Mouse (Mus musculus): ENCODE data around the gene Wdr54. TPM values are rescaled to one million over a fixed set of nuclear protein-coding genes. Genes with fewer than 3 reads are reported as not detected.

The Wdr54 gene
- polyA plus RNA-seq, 1 experiment from 2014 or later, result 15.4 TPM

- Histone ChIP-seq H3K27ac (peak overlapping the region; percentile 93), H3K9me3 (no peaks in the 10 kb centered on the region), H3K4me3 (replicated peaks) (peak overlapping the region; percentile 45), H3K9ac (peak overlapping the region; percentile 78), H3K36me3 (replicated peaks) (no peaks in the 10 kb centered on the region), H3K4me1 (peaks cover 48% of the 10 kb centered on the region), H3K4me2 (peak overlapping the region; percentile 70), H3K27me3 (peaks cover 40% of the 10 kb centered on the region)
- under 1% methylated on average over 23 of the region's 26 CpGs for WGBS
- ATAC-seq (ENCODE audit: low FRiP score), result peak; percentile 71
Observed at GRCm38 (mm10) chr6:83136881-83137575, 19.2 kb downstream of the Wdr54 start.

DNA sequence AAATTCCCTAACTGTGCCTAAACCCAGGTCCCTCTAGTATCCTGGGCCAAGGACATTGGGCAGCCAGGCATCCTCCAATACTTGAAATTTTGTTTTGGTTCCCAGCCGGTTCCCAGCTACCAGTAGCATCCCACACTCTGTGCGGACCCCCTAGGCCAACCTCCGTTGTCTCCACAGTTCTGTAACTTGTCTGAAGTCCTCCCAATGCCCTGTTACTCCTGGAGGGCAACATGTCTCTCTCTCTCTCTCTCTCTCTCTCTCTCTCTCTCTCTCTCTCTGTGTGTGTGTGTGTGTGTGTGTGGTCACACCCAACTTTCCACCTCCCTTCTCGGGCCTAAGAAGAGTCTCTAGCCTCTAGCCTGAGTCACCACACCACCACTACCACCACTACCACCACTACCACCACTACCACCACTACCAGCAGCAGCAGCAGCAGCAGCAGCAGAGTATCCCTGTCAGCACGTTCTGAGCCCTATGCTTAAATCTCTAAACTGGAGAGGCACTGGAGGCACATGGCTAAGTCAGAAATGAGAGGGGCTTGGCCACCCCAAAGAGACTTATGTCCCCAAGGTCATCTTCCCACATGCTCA lies 19.8 kb downstream of the Wdr54 start:
- Histone ChIP-seq H3K4me3 (replicated peaks) (peak overlapping the region; percentile 45), H3K4me1 (peaks cover 43% of the 10 kb centered on the region), H3K9me3 (no peaks in the 10 kb centered on the region), H3K27ac (peak overlapping the region; percentile 93), H3K9ac (peak overlapping the region; percentile 78), H3K36me3 (replicated peaks) (no peaks in the 10 kb centered on the region), H3K27me3 (peaks cover 33% of the 10 kb centered on the region), H3K4me2 (peak overlapping the region; percentile 70)
- peak; percentile 7; the same call in 1 of the 2 replicates for ATAC-seq (ENCODE audit: low FRiP score)
- 7% methylated on average over 5 of the region's 5 CpGs for WGBS

GRCm38 (mm10) chr6:83135571-83136161 lies 20.5 kb downstream of the Wdr54 start:
- H3K4me2 ChIP-seq, result peak overlapping the region; percentile 70
- peaks cover 26% of the 10 kb centered on the region for H3K27me3 ChIP-seq
- peak overlapping the region; percentile 45 for H3K4me3 ChIP-seq (replicated peaks)
- H3K36me3 ChIP-seq (replicated peaks), result no peaks in the 10 kb centered on the region
- peaks cover 43% of the 10 kb centered on the region for H3K4me1 ChIP-seq
- ATAC-seq (ENCODE audit: low FRiP score), result no peak
- no peak overlapping the region for H3K27ac ChIP-seq
- H3K9ac ChIP-seq, result peak overlapping the region; percentile 78
- 5% methylated on average over 37 of the region's 37 CpGs for WGBS
- H3K9me3 ChIP-seq, result no peaks in the 10 kb centered on the region

DNA sequence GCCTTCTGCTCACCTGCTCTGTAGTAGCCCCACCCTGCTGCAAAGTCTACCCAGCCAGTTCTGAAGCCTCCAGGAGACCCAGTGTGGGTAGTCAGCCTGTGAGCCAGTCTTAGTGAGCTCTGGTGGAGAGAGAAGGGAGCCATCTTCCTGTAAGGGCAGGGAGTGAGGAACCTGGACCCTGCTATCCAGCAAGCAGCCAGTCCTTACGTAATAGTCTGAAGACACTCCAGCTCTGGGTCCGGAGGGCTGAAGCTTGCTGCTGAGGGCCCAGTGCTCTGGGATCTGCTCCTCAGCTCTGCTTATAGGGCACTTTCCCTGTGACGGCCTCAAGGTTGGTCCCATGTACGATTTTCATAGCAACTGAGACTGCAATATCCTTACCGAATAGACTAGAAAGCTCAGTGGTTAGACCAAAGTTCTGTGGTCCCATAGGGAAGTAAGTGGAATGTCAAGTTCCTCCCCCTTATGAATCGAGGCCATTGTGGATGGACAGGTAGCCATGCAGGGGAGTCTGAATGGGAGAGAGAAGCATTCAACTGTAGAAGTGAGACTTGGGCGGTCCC lies 21.2 kb downstream of the Wdr54 start, which contains the start of gene Rtkn:
Gene Rtkn, plus strand, starts transcription at position 513 of the 563 bp plus-strand sequence.
- ATAC-seq (ENCODE audit: low FRiP score), result no peak
- H3K27me3 ChIP-seq, result peaks cover 26% of the 10 kb centered on the region
- H3K27ac ChIP-seq, result no peak within 1 kb of the TSS
- H3K4me1 ChIP-seq, result peaks cover 41% of the 10 kb centered on the region
- peak within 1 kb of the TSS; percentile 70 for H3K4me2 ChIP-seq
- H3K4me3 ChIP-seq (replicated peaks), result peak within 1 kb of the TSS; percentile 45
- 57% methylated on average over 7 of the region's 7 CpGs for WGBS
- peak within 1 kb of the TSS; percentile 78 for H3K9ac ChIP-seq
- no peaks in the 10 kb centered on the region for H3K36me3 ChIP-seq (replicated peaks)
- no peaks in the 10 kb centered on the region for H3K9me3 ChIP-seq

DNA sequence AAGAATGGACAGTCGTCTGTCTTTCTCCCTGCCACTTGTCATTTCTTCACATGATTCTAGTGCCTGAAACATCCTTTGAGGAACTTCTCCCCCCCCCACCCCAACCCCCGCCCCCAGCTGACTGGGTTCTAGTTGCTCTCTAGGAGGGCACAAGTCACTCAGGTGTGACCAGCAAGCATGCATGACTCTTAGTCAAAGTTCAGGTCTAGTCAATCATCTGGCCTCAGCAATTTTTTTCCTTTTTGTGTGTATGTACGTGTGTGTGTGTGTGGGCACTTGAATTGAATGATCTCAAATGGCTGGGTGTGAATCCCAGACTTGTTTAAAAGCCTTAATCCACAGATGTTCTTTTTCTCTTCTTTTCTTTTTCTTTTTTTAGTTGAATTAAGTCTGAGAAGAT lies 22.0 kb downstream of the Wdr54 start:
- H3K9me3 ChIP-seq, result no peaks in the 10 kb centered on the region
- H3K4me3 ChIP-seq (replicated peaks), result no peak overlapping the region
- no peaks in the 10 kb centered on the region for H3K36me3 ChIP-seq (replicated peaks)
- ATAC-seq (ENCODE audit: low FRiP score), result no peak
- H3K9ac ChIP-seq, result no peak overlapping the region
- H3K27me3 ChIP-seq, result peaks cover 26% of the 10 kb centered on the region
- H3K27ac ChIP-seq, result no peak overlapping the region
- no peak overlapping the region for H3K4me2 ChIP-seq
- peaks cover 38% of the 10 kb centered on the region for H3K4me1 ChIP-seq
- 80% methylated on average over 3 of the region's 3 CpGs for WGBS

GRCm38 (mm10) chr6:83132176-83132919 lies 23.8 kb downstream of the Wdr54 start:
- Histone ChIP-seq H3K4me1 (peaks cover 19% of the 10 kb centered on the region), H3K36me3 (replicated peaks) (no peaks in the 10 kb centered on the region), H3K27ac (no peak overlapping the region), H3K4me3 (replicated peaks) (no peak overlapping the region), H3K9ac (no peak overlapping the region), H3K4me2 (no peak overlapping the region), H3K9me3 (no peaks in the 10 kb centered on the region), H3K27me3 (peaks cover 26% of the 10 kb centered on the region)
- 84% methylated on average over 9 of the region's 9 CpGs for WGBS
- no peak for ATAC-seq (ENCODE audit: low FRiP score)

- no peak overlapping the region for H3K4me2 ChIP-seq
- no peak for ATAC-seq (ENCODE audit: low FRiP score)
- WGBS, result 84% methylated on average over 6 of the region's 6 CpGs
- no peak overlapping the region for H3K27ac ChIP-seq
- H3K9ac ChIP-seq, result no peak overlapping the region
- no peaks in the 10 kb centered on the region for H3K9me3 ChIP-seq
- peaks cover 22% of the 10 kb centered on the region for H3K27me3 ChIP-seq
- no peaks in the 10 kb centered on the region for H3K36me3 ChIP-seq (replicated peaks)
- H3K4me3 ChIP-seq (replicated peaks), result no peak overlapping the region
- H3K4me1 ChIP-seq, result peaks cover 11% of the 10 kb centered on the region
Observed at GRCm38 (mm10) chr6:83131469-83132034, 24.6 kb downstream of the Wdr54 start.

GRCm38 (mm10) chr6:83127419-83127818 lies 28.8 kb downstream of the Wdr54 start:
- H3K4me3 ChIP-seq (replicated peaks), result no peak overlapping the region
- H3K27me3 ChIP-seq, result no peaks in the 10 kb centered on the region
- H3K4me2 ChIP-seq, result no peak overlapping the region
- peaks cover 10% of the 10 kb centered on the region; the same call in 1 of the 2 replicates for H3K36me3 ChIP-seq (replicated peaks)
- H3K4me1 ChIP-seq, result peaks cover 24% of the 10 kb centered on the region
- no peak overlapping the region for H3K27ac ChIP-seq
- WGBS, result 98% methylated on average over 5 of the region's 5 CpGs
- H3K9me3 ChIP-seq, result no peaks in the 10 kb centered on the region
- ATAC-seq (ENCODE audit: low FRiP score), result no peak
- no peak overlapping the region for H3K9ac ChIP-seq

DNA sequence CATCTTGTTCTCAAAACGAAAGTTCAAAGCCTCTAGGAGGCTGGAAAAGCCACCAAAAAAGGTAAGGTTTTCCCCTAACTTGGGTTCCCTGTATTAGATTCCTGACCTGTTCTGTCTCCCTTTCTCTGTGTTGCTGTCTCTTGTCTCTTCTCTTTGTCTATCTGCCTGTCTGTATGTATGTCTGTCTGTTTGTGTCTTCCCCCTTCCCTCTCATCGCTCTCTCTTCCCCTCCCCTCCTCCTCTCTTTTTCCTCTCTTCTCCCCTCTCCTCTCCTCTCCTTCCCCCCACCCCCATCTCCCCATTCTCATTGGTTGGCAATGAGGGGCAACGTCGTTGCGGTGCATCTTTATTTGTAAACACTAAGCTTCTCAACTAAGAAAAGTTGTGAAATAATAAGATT lies 30.9 kb downstream of the Wdr54 start, which contains the start of gene Ino80b:
Gene Ino80b, minus strand, starts transcription at position 101 of the 400 bp plus-strand sequence.
- Histone ChIP-seq H3K4me3 (replicated peaks) (peak within 1 kb of the TSS; percentile 66), H3K4me2 (peak within 1 kb of the TSS; percentile 90), H3K27ac (peak within 1 kb of the TSS; percentile 71), H3K9ac (peak within 1 kb of the TSS; percentile 74), H3K9me3 (no peaks in the 10 kb centered on the region), H3K4me1 (peaks cover 32% of the 10 kb centered on the region), H3K27me3 (no peaks in the 10 kb centered on the region), H3K36me3 (replicated peaks) (peaks cover 10% of the 10 kb centered on the region; the same call in 1 of the 2 replicates)
- ATAC-seq (ENCODE audit: low FRiP score), result no peak
- 20% methylated on average over 5 of the region's 5 CpGs for WGBS

GRCm38 (mm10) chr6:83124851-83125312 lies 31.3 kb downstream of the Wdr54 start:
- WGBS, result 1% methylated on average over 30 of the region's 30 CpGs
- ATAC-seq (ENCODE audit: low FRiP score), result peak; percentile 1; the same call in 1 of the 2 replicates
- Histone ChIP-seq H3K27me3 (no peaks in the 10 kb centered on the region), H3K4me3 (replicated peaks) (peak overlapping the region; percentile 66), H3K36me3 (replicated peaks) (peaks cover 10% of the 10 kb centered on the region; the same call in 1 of the 2 replicates), H3K27ac (peak overlapping the region; percentile 71), H3K4me2 (peak overlapping the region; percentile 90), H3K9me3 (no peaks in the 10 kb centered on the region), H3K9ac (peak overlapping the region; percentile 74), H3K4me1 (peaks cover 36% of the 10 kb centered on the region)

GRCm38 (mm10) chr6:83122961-83123360 lies 33.2 kb downstream of the Wdr54 start:
- 84% methylated on average over 5 of the region's 5 CpGs for WGBS
- Histone ChIP-seq H3K27ac (peak overlapping the region; percentile 99), H3K9me3 (no peaks in the 10 kb centered on the region), H3K4me2 (peak overlapping the region; percentile 94), H3K4me1 (peaks cover 46% of the 10 kb centered on the region), H3K4me3 (replicated peaks) (peak overlapping the region; percentile 79), H3K36me3 (replicated peaks) (peaks cover 29% of the 10 kb centered on the region), H3K9ac (peak overlapping the region; percentile 88), H3K27me3 (no peaks in the 10 kb centered on the region)
- ATAC-seq (ENCODE audit: low FRiP score), result no peak
